25 mouse cellular contexts compared by ENCODE assay signal in genomic region chr13:12462623-12463022, GRCm38 (mm10). TPM values are rescaled to one million over a fixed set of nuclear protein-coding genes. Genes with fewer than 3 reads are reported as not detected.
DNase-seq lines count a peak whose midpoint lies in the region; ATAC-seq and TF ChIP-seq lines count a peak whose summit lies in the region.
"Had no signal": no experiment of that assay in that cellular context is flagged by ENCODE, and none has a peak within 500 bp of the region (broad histone marks: within the 10 kb centered on the region; RNA-seq: fewer than 3 reads in every experiment).

No protein-coding gene starts in this region.

- intact Hi-C loops in gastrocnemius, adult 2 months (cut with DNase I): loop anchor here (5.0 kb wide), 1 partner anchor 105 kb away; the partner anchor contains the start of gene Ero1lb

- no peak for TF ChIP-seq RAD21 in MEL (IDR thresholded peaks at IDR 0.05; ENCODE audit: low read depth, low read length)

- no peak for TF ChIP-seq CTCF in MEL (IDR thresholded peaks at IDR 0.05 in 2 of 3, conservative IDR thresholded peaks at IDR 0.05 in 1 of 3; ENCODE audit: control insufficient read depth in 1 of 3, insufficient read depth in 1 of 3, low read depth in 2 of 3, low read length in 3 of 3, poor library complexity in 1 of 3, severe bottlenecking in 1 of 3)
- TF ChIP-seq CTCF in gastrocnemius, adult 2 months (IDR thresholded peaks at IDR 0.05): no peak

- H3K4me3 ChIP-seq in midbrain, embryonic 11.5 days (ENCODE audit: low read depth, low read length): no peak overlapping the region
- no peak overlapping the region for H3K4me3 ChIP-seq in midbrain, embryonic 15.5 days
- no peak overlapping the region for H3K4me3 ChIP-seq in MEL (ENCODE audit: control insufficient read depth in 1 of 2, insufficient read depth in 1 of 2, low read depth in 2 of 2, low read length in 2 of 2)
- H3K4me3 ChIP-seq in liver, embryonic 15.5 days (replicated peaks): no peak overlapping the region
- H3K4me3 ChIP-seq in gastrocnemius, adult 2 months: no peak overlapping the region

- TF ChIP-seq EP300 in MEL (IDR thresholded peaks at IDR 0.05; ENCODE audit: low read depth in 1 of 2, low read length in 2 of 2): peak; percentile 46 to 60; a peak in 2 of 4 replicates

- no peak overlapping the region for H3K9ac ChIP-seq in midbrain, embryonic 11.5 days (ENCODE audit: low read length)
- H3K9ac ChIP-seq in midbrain, embryonic 15.5 days: no peak overlapping the region
- H3K9ac ChIP-seq in MEL (ENCODE audit: control insufficient read depth, low read depth, low read length, poor library complexity, severe bottlenecking): no peak overlapping the region
- H3K9ac ChIP-seq in liver, embryonic 15.5 days: no peak overlapping the region
- H3K9ac ChIP-seq: embryonic facial prominence, embryonic 15.5 days; forebrain, postnatal 0 days had no signal

- no peaks in the 10 kb centered on the region for H3K27me3 ChIP-seq in midbrain, embryonic 11.5 days (ENCODE audit: control insufficient read depth, insufficient read depth, low read length)
- H3K27me3 ChIP-seq in midbrain, embryonic 15.5 days (replicated peaks): no peaks in the 10 kb centered on the region
- H3K27me3 ChIP-seq in MEL (ENCODE audit: control insufficient read depth in 1 of 2, insufficient read depth in 2 of 2, low read length in 2 of 2): no peaks in the 10 kb centered on the region
- H3K27me3 ChIP-seq in liver, embryonic 15.5 days: no peaks in the 10 kb centered on the region
- H3K27me3 ChIP-seq: embryonic facial prominence, embryonic 12.5 days; embryonic facial prominence, embryonic 15.5 days; heart, embryonic 12.5 days; heart, embryonic 15.5 days; hindbrain, embryonic 13.5 days; Patski had no signal

- peak; percentile 26 for DNase-seq in midbrain, embryonic 11.5 days (ENCODE audit: low spot score, missing footprints)
- DNase-seq in MEL (ENCODE audit: low read depth, low spot score): peak; percentile 47
- no peak for DNase-seq in urinary bladder, postnatal 25 days (ENCODE audit: low spot score)
- DNase-seq in gastrocnemius, adult 2 months: no peak
- DNase-seq: adrenal gland, postnatal 10 days; adrenal gland, postnatal 36 days; cerebellum, adult 18-20 months; cerebellum, adult 9-11 months; cerebellum, postnatal 25 days; forebrain, postnatal 0 days; gastrocnemius, postnatal 25 days; heart, adult 18-20 months; heart, postnatal 36 days had no signal

- WGBS in midbrain, embryonic 11.5 days: 75% methylated on average over 4 of the region's 4 CpGs
- WGBS in midbrain, embryonic 15.5 days: 78% methylated on average over 4 of the region's 4 CpGs
- 52% methylated on average over 4 of the region's 4 CpGs for WGBS in liver, embryonic 15.5 days (ENCODE audit: insufficient replicate concordance)

- no peak overlapping the region for H3K4me2 ChIP-seq in midbrain, embryonic 11.5 days
- no peak overlapping the region for H3K4me2 ChIP-seq in midbrain, embryonic 15.5 days
- 0 out of 2 replicates have a peak overlapping the region, but pooled peaks have one; percentile 0 for H3K4me2 ChIP-seq in liver, embryonic 15.5 days

- peaks cover 7% of the 10 kb centered on the region for H3K79me2 ChIP-seq in MEL (ENCODE audit: control insufficient read depth, insufficient read depth, low read length, poor library complexity)

- H3K36me3 ChIP-seq in midbrain, embryonic 11.5 days (ENCODE audit: control insufficient read depth, insufficient read depth, low read length): no peaks in the 10 kb centered on the region
- no peaks in the 10 kb centered on the region for H3K36me3 ChIP-seq in midbrain, embryonic 15.5 days (replicated peaks)
- H3K36me3 ChIP-seq in MEL (ENCODE audit: control insufficient read depth in 1 of 2, insufficient read depth in 2 of 2, low read length in 2 of 2): peaks cover 0 to 15% of the 10 kb centered on the region in 2 experiments; a peak in 3 of 4 replicates
- H3K36me3 ChIP-seq in liver, embryonic 15.5 days (replicated peaks): 0 out of 2 replicates have a peak, but pooled peaks cover 8% of the 10 kb centered on the region
- H3K36me3 ChIP-seq: embryonic facial prominence, embryonic 12.5 days; embryonic facial prominence, embryonic 15.5 days; heart, embryonic 12.5 days; hindbrain, embryonic 10.5 days; hindbrain, embryonic 13.5 days had no signal

- no peaks in the 10 kb centered on the region for H3K4me1 ChIP-seq in midbrain, embryonic 11.5 days (ENCODE audit: control insufficient read depth, insufficient read depth, low read length)
- H3K4me1 ChIP-seq in midbrain, embryonic 15.5 days: peaks cover 16% of the 10 kb centered on the region
- peaks cover 3 to 12% of the 10 kb centered on the region in 2 experiments; a peak in 2 of 4 replicates for H3K4me1 ChIP-seq in MEL (ENCODE audit: control insufficient read depth in 1 of 2, insufficient read depth in 2 of 2, low read length in 2 of 2)
- H3K4me1 ChIP-seq in liver, embryonic 15.5 days (replicated peaks): peaks cover 24% of the 10 kb centered on the region
- H3K4me1 ChIP-seq: embryonic facial prominence, embryonic 12.5 days had no signal

- TF ChIP-seq POLR2A in MEL (IDR thresholded peaks at IDR 0.05; ENCODE audit: control insufficient read depth in 1 of 2, insufficient read depth in 1 of 2, low read depth in 1 of 2, low read length in 2 of 2, poor library complexity in 1 of 2): no peak

- H3K27ac ChIP-seq in midbrain, embryonic 11.5 days (ENCODE audit: low read depth, low read length): no peak overlapping the region
- H3K27ac ChIP-seq in midbrain, embryonic 15.5 days: no peak overlapping the region
- peak overlapping the region; percentile 19 for H3K27ac ChIP-seq in MEL (ENCODE audit: control insufficient read depth, low read depth, low read length)
- no peak overlapping the region; the same call in 1 of the 2 replicates for H3K27ac ChIP-seq in liver, embryonic 15.5 days (replicated peaks)
- no peak overlapping the region for H3K27ac ChIP-seq in gastrocnemius, adult 2 months
- H3K27ac ChIP-seq: embryonic facial prominence, embryonic 12.5 days; embryonic facial prominence, embryonic 15.5 days; hindbrain, embryonic 10.5 days had no signal

- no peaks in the 10 kb centered on the region for H3K9me3 ChIP-seq in midbrain, embryonic 11.5 days (ENCODE audit: control insufficient read depth, low read length)
- H3K9me3 ChIP-seq in midbrain, embryonic 15.5 days: no peaks in the 10 kb centered on the region
- no peaks in the 10 kb centered on the region for H3K9me3 ChIP-seq in MEL (replicated peaks; ENCODE audit: insufficient read depth, low read length)
- H3K9me3 ChIP-seq in liver, embryonic 15.5 days (replicated peaks): no peaks in the 10 kb centered on the region
- H3K9me3 ChIP-seq: embryonic facial prominence, embryonic 12.5 days; embryonic facial prominence, embryonic 15.5 days; heart, embryonic 12.5 days; heart, embryonic 15.5 days; hindbrain, embryonic 10.5 days; hindbrain, embryonic 13.5 days had no signal

- no peak for ATAC-seq in midbrain, embryonic 11.5 days (ENCODE audit: low FRiP score)
- no peak for ATAC-seq in midbrain, embryonic 15.5 days (replicated peaks)
- no peak for ATAC-seq in liver, embryonic 15.5 days (ENCODE audit: insufficient read depth)
- ATAC-seq: CD4-positive, CD25-positive, alpha-beta regulatory T cell, adult 4 months; Patski had no signal

TF ChIP-seq in MEL, 35 proteins besides CTCF, POLR2A, EP300 and RAD21:
- TF ChIP-seq MEF2A (IDR thresholded peaks at IDR 0.05; ENCODE audit: extremely low read depth, insufficient replicate concordance, low read depth, low read length, poor library complexity, severe bottlenecking) (no peak), USF2 (IDR thresholded peaks at IDR 0.05; ENCODE audit: borderline replicate concordance in 1 of 2, insufficient read depth in 1 of 2, low read depth in 1 of 2, low read length in 2 of 2) (no peak), ETS1 (IDR thresholded peaks at IDR 0.05; ENCODE audit: low read depth, low read length) (0 out of 2 replicates have a peak, but pooled peaks have one; percentile 22), GATA1 (IDR thresholded peaks at IDR 0.05; ENCODE audit: low read depth, low read length) (peak; percentile 82)

RNA-seq across cellular contexts. Expression of gene Lgals8, which starts 2.1 kb away (rescaled TPM):
- polyA plus RNA-seq in midbrain, embryonic 11.5 days (2014; fragmentation: Nextera tagmentation; extraction: Ambion mirVana): 10.5 and 13.8 TPM in 2 replicates
- 20.3 and 25.6 TPM in 2 replicates for polyA plus RNA-seq in midbrain, embryonic 15.5 days (2015; fragmentation: Nextera tagmentation; extraction: Ambion mirVana)
- 12.9 and 18.0 TPM in 2 replicates for total RNA-seq in MEL (2012; rRNA removed)
- 10 to 100 TPM in 1 of 2 experiments, not detected in 1; 23.7 TPM for polyA plus RNA-seq in MEL (2012; ENCODE audit: insufficient read depth in 1 of 2, insufficient read length in 2 of 2, low read depth in 1 of 2, low replicate concordance in 2 of 2, missing spikeins in 1 of 2)
- polyA plus RNA-seq in liver, embryonic 15.5 days (2015; fragmentation: Nextera tagmentation; extraction: Ambion mirVana): 12.7 and 13.7 TPM in 2 replicates
- total RNA-seq in gastrocnemius, adult 2 months (2021): 10 to 100 TPM; 26.0 to 29.1 TPM

RNA-seq across cellular contexts. Expression of gene Edaradd, which starts 57.6 kb away (rescaled TPM):
- 2.2 and 3.2 TPM in 2 replicates for polyA plus RNA-seq in midbrain, embryonic 11.5 days (2014; fragmentation: Nextera tagmentation; extraction: Ambion mirVana)
- polyA plus RNA-seq in midbrain, embryonic 15.5 days (2015; fragmentation: Nextera tagmentation; extraction: Ambion mirVana): 1.4 and 1.5 TPM in 2 replicates
- total RNA-seq in MEL (2012; rRNA removed): not detected in 2 replicates
- under 1 TPM in 1 of 2 experiments, not detected in 1; 0.04 TPM for polyA plus RNA-seq in MEL (2012; ENCODE audit: insufficient read depth in 1 of 2, insufficient read length in 2 of 2, low read depth in 1 of 2, low replicate concordance in 2 of 2, missing spikeins in 1 of 2)
- 0.13 and 0.15 TPM in 2 replicates for polyA plus RNA-seq in liver, embryonic 15.5 days (2015; fragmentation: Nextera tagmentation; extraction: Ambion mirVana)
- not detected for total RNA-seq in gastrocnemius, adult 2 months (2021)
- total RNA-seq: gastrocnemius, adult 8-10 months; gastrocnemius, postnatal 25 days had no signal
- polyA plus RNA-seq: C2C12, Patski had no signal

Comparison
In these comparisons a context has a peak if more than half of its experiments do, and no peak if none do; other contexts are left out.
1. DNase-seq: peak in midbrain, embryonic 11.5 days (single experiment) and MEL (single experiment); none in urinary bladder, postnatal 25 days (single experiment) and gastrocnemius, adult 2 months (single experiment).